Mouse (Mus musculus) testis, adult 2 months (tissue): Measurements from ENCODE around the gene B430306N03Rik. TPM values are rescaled to one million over a fixed set of nuclear protein-coding genes. Genes with fewer than 3 reads are reported as not detected.

Source experiments
- H3K27ac ChIP-seq: fragments of 200-500 bp; 2 replicates; pipeline ENCODE4 v1.5.1; 2012; ENCODE audit warnings: low read depth, low read length; ENCODE audit not compliant: control insufficient read depth, insufficient read depth
- H3K27me3 ChIP-seq: fragments of 200-500 bp; 2 replicates; pipeline ENCODE4 v1.6.1; 2012; ENCODE audit warnings: mild to moderate bottlenecking, low read length, moderate library complexity; ENCODE audit not compliant: control insufficient read depth, insufficient read depth
- H3K36me3 ChIP-seq: fragments of 200-500 bp; 2 replicates; pipeline ENCODE4 v1.6.1; 2012; ENCODE audit warnings: mild to moderate bottlenecking, low read length; ENCODE audit not compliant: control insufficient read depth, insufficient read depth
- H3K4me1 ChIP-seq: fragments of 200-500 bp; 2 replicates; pipeline ENCODE4 v1.6.1; 2012; ENCODE audit warnings: low read length; ENCODE audit not compliant: control insufficient read depth, insufficient read depth
- H3K4me3 ChIP-seq: fragments of 200-500 bp; 2 replicates; pipeline ENCODE4 v1.5.1; 2012; ENCODE audit warnings: low read depth, mild to moderate bottlenecking, low read length, moderate library complexity, mixed read lengths; ENCODE audit not compliant: control insufficient read depth
- CTCF ChIP-seq: fragments of 200-500 bp; IDR thresholded peaks from 2 replicates; pipeline ENCODE4 v1.5.1; 2012; ENCODE audit warnings: low read depth, mild to moderate bottlenecking, inconsistent platforms, low read length, moderate library complexity; ENCODE audit not compliant: control insufficient read depth, insufficient read depth, insufficient replicate concordance
- POLR2A ChIP-seq: fragments of 200-500 bp; IDR thresholded peaks from 2 replicates; pipeline ENCODE4 v1.6.1; 2012; ENCODE audit warnings: low read depth, mild to moderate bottlenecking, inconsistent platforms, low read length, moderate library complexity; ENCODE audit not compliant: control insufficient read depth
- polyA plus RNA-seq: library from polyadenylated mRNA; depleted of rRNA; stranded (reverse); fragments of >200 nt; gene quantifications from 2 replicates; pipeline ENCODE4 v1.2.3, GENCODE M21; 2012

The B430306N03Rik gene
- polyA plus RNA-seq, 1 experiment = 9.8 TPM

DNA sequence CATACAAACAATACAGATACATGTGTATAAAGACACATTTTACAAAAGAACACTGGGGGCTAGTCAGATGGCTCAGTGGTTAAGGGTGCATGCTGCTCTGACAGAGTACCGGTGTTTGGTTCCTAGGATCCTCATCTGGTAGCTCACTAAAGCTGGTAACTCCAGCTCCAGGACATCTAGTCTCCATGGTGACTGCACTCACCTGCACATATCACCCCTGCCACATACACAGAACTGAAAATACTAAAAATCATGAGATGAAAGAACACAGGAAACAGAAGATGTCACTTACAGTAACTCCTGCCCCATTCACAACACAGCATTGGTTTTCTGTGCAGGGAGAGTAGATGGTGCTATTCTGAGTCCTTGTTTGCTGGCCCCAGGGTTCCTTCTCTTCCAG is 2.7 kb downstream of the B430306N03Rik start:
- Histone ChIP-seq H3K4me1 (no peaks in the 10 kb centered on the region), H3K4me3 (no peak overlapping the region), H3K27ac (no peak overlapping the region), H3K36me3 (no peaks in the 10 kb centered on the region), H3K27me3 (no peaks in the 10 kb centered on the region)
- TF ChIP-seq CTCF = no peak
- TF ChIP-seq POLR2A = no peak

DNA sequence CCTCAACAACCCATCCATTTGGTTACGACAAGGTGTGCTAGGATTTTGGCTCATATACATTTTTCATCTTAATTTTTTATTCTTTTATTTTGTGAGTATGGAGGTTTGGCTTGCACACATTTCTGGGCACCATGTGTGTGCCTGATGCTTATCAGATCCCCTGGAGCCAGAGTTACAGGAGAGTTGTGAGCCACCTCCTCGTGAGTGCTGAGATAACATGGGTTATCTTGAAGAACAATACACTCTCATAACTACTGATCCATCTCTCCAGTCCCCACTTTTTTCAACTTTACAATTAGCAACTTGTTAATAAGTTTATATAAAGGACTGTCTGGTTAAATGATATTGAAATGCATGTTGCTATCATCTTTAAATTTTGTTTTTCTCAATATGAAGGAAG is 5.3 kb downstream of the B430306N03Rik start:
- no peak overlapping the region for H3K27ac ChIP-seq
- no peaks in the 10 kb centered on the region for H3K36me3 ChIP-seq
- H3K4me1 ChIP-seq = no peaks in the 10 kb centered on the region
- TF ChIP-seq POLR2A (no peak), CTCF (no peak)
- H3K4me3 ChIP-seq = no peak overlapping the region
- no peaks in the 10 kb centered on the region for H3K27me3 ChIP-seq

DNA sequence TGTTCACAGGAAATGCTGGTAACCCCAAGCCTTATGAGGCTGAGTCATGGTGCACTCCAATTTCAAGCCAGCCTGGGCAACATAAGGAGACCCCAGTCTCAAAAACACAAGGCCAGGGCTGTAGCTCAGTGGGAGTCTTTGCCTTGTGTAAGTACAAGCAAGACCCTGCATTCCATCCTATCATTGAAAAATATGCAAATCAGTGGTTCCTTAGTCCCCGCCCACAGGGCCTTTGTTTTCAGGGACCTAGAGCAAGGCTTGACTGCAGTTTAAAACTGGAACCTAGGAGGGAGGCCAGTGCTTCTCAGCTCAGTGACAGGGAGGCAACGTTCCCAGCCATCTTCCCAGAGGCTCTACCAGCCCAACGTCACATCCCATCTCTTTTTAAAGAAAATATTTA is 7.3 kb downstream of the B430306N03Rik start:
- Histone ChIP-seq H3K4me1 (no peaks in the 10 kb centered on the region), H3K27me3 (no peaks in the 10 kb centered on the region), H3K4me3 (no peak overlapping the region), H3K27ac (no peak overlapping the region), H3K36me3 (no peaks in the 10 kb centered on the region)
- TF ChIP-seq POLR2A (no peak), CTCF (no peak)

DNA sequence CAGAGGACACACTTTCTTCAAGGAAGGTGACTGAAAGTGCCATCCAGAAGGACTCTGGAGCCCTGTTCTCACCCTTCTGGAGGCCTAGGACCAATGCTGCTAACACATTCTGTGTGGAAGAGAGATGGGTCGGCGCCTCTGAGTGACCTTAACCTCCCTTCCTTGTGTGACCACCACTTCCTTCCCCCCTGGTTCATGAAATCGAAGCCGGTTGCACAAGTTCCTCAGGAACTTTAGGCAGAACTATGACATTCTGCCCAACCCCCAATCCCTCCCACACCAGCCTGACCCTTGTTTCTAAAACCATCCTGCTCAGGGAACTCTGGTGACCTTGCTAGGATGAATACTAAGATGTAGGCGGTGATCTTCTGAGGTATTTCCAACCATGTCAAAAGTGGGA is 8.3 kb downstream of the B430306N03Rik start:
- no peaks in the 10 kb centered on the region for H3K27me3 ChIP-seq
- H3K36me3 ChIP-seq = no peaks in the 10 kb centered on the region
- TF ChIP-seq POLR2A = no peak
- no peak for TF ChIP-seq CTCF
- H3K4me1 ChIP-seq = no peaks in the 10 kb centered on the region
- H3K27ac ChIP-seq = no peak overlapping the region
- H3K4me3 ChIP-seq = no peak overlapping the region

GRCm38 (mm10) chr17:48325093-48325492 is 9.2 kb downstream of the B430306N03Rik start:
- Histone ChIP-seq H3K27ac (no peak overlapping the region), H3K4me1 (no peaks in the 10 kb centered on the region), H3K4me3 (no peak overlapping the region), H3K27me3 (no peaks in the 10 kb centered on the region), H3K36me3 (no peaks in the 10 kb centered on the region)
- TF ChIP-seq CTCF (no peak), POLR2A (no peak)

GRCm38 (mm10) chr17:48325638-48326037 is 9.7 kb downstream of the B430306N03Rik start:
- Histone ChIP-seq H3K4me3 (no peak overlapping the region), H3K36me3 (no peaks in the 10 kb centered on the region), H3K27me3 (no peaks in the 10 kb centered on the region), H3K4me1 (no peaks in the 10 kb centered on the region), H3K27ac (no peak overlapping the region)
- TF ChIP-seq CTCF = no peak
- TF ChIP-seq POLR2A = no peak

- Histone ChIP-seq H3K36me3 (no peaks in the 10 kb centered on the region), H3K27me3 (no peaks in the 10 kb centered on the region), H3K27ac (no peak overlapping the region), H3K4me3 (no peak overlapping the region), H3K4me1 (no peaks in the 10 kb centered on the region)
- TF ChIP-seq CTCF (no peak), POLR2A (no peak)
These were observed 10.7 kb downstream of the B430306N03Rik start for GRCm38 (mm10) chr17:48326656-48327055.

DNA sequence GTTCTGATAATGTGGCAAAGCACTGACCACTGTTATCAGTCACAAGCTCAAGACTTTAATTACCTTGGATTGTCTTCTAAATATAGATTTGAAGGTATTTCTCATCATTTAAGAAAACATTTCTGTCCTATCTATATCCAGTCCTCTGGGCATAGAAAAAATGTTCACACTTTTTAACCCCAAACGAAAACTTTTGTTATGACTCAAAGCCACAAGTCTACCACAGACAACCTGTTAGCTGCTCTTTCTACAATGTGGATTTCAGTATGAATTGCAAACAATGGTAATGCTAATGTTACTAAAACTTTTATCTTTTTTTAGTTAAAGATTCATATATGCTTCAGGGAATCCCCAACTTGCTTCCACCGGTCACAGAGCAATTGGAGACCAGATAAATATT is 16.6 kb downstream of the B430306N03Rik start:
- no peak overlapping the region for H3K27ac ChIP-seq
- no peaks in the 10 kb centered on the region for H3K27me3 ChIP-seq
- no peak for TF ChIP-seq POLR2A
- no peak for TF ChIP-seq CTCF
- H3K4me3 ChIP-seq = no peak overlapping the region
- no peaks in the 10 kb centered on the region for H3K4me1 ChIP-seq
- no peaks in the 10 kb centered on the region for H3K36me3 ChIP-seq
